Mouse (Mus musculus): Measurements from ENCODE around the gene Spata18.

Spata18 gene

DNA sequence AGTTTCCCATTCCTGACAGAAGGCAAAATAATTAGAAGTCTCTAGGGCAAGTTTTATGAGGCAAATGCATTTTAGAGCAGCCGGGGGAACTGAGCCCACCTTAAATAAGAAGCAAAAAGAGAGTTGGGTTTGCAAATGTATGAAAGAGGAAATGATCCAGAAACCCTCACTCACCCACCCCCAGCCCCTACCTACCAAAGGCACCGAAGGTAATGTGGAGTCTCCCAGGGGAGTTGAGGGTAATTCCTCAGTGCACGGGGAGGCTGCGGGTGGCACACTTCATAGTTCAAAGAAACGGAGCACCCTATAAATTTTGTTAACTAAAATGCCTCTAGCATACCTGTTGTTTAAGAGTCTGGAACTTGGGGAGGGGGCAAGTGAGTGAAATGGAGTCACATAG is 54.1 kb downstream of the Spata18 start:
- DNase-seq (ENCODE audit: extremely low read depth, low read depth, low spot score): no peak

DNA sequence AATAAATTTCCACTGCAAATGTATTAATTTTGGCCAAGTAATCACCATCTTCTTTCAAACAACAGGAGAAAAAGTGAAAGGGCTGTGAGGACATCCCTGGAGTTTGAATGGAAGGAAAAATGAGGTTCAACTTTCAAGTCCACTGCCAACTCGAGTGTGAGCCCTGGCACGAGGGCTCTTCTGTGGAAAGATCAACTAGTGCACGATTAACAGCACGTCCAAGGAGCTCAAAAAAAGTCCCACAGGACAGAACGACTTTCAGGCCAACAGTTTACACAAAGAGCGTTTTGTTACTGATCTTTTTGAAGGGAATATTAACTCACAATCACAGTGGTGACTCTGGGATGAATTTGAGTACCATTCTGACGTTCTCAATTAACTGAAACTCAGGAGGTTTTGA is 61.7 kb downstream of the Spata18 start:
- no peak for DNase-seq (ENCODE audit: extremely low read depth, low read depth, low spot score)

DNA sequence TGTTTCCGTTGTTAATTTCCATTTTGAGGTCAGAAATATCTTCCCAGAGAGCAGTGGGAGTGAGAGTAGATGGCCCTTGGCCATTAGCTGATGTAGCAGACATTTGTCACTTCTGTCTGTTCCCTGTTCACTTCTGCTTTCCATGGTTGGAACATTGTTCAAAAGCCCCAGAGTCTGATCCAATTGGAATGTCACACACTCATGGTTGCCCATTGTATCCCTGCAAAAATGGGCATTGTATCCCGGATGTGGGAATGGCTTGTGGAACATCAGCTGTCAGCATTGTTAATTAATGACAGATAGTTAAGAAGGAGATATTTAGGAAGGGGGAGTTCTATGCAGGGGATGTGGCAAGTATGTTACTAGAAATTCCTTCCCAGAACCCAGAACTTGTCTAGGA is 65.8 kb downstream of the Spata18 start:
- DNase-seq (ENCODE audit: extremely low read depth, low read depth, low spot score): no peak

DNA sequence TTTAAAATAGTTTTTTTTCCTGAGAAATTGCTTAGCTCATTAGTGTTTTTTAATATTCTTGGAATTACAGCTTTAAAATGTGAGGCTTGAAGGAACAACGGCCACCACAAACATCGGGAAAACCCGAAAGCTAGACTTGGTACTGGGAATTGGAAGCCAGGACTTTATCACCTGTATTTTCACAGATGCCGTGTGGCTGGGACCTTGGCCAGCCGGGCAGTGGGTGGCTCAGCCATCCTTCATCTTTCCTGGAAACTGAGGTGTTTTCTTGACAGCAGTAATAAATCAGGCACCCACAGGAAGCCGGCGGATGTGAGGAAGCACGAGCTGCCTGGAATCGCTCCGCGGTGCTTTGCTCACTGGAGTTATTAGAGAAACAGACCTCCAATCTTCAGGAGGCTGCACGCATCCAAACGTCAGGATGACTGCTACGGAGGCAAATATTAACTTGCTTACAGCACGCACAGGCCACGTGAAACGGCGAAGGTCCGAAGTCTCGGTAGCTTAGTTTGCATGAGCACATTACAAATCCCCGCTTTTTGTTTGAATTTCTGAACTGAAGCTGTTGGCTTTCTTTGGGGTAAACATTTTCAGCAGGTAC is 70.6 kb downstream of the Spata18 start:
- no peak for DNase-seq (ENCODE audit: extremely low read depth, low read depth, low spot score)

DNA sequence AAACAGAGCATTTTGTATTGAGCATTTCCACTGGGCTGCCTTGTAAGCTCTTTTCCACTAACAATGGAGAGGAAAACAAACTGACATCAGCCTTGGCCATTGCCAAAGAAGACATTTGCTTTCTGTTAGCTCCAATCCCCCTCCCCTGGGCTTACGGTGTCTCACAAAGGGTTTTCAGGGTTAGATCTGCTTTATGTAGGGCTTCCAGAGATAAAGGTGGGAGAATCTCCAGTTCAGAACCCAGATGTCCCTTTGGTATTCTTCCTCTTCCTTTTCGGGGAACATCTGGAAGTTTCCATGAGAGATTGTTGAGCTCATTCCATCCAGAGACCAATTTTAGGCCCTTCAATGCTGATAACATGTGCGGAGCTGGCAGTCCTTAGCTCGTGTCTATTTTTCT is 74.8 kb downstream of the Spata18 start:
- DNase-seq (ENCODE audit: extremely low read depth, low read depth, low spot score): no peak

DNA sequence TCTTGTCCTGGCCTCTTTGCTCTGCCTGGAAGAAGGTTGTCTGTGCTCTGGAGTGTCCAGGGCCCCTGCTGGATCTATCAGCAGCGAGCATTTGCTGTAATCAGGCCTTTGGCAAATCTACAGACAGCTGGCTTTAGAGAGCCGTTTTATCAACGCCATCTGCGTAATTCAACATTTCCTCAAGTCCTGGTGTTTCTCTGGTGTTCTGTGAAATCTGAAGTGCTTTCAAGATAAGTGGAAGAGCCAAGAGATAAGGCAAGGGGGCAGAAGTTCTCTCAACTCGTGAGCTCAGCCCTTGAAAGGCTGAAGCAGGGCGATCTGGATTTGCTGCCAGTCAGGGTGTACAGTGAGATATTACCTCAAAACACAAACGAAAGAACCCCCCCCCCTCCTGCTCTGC is 77.5 kb downstream of the Spata18 start:
- DNase-seq (ENCODE audit: extremely low read depth, low read depth, low spot score): no peak

Data from fat pad, adult 2 months (tissue).